Mouse (Mus musculus) common myeloid progenitor, adult 5-6 weeks (primary cell): ENCODE data around the gene Xpo1. TPM values are rescaled to one million over a fixed set of nuclear protein-coding genes. Genes with fewer than 3 reads are reported as not detected.
"Not testable (repeated sequence)": the region's sequence is repeated elsewhere in the genome, so short reads cannot be mapped to it uniquely, and the experiment has no call there.

ENCODE experiments used
- ATAC-seq: replicated peaks from 2 replicates; pipeline ENCODE4 v1.8.0; 2016; ENCODE audit warnings: low read depth, mild to moderate bottlenecking, moderate TSS enrichment, inconsistent platforms; ENCODE audit not compliant: poor library complexity, severe bottlenecking
- total RNA-seq: library from RNA; stranded (forward); fragments of 200-1000, 187-1606 nt; gene quantifications from 2 replicates; pipeline ENCODE4 v1.2.3, GENCODE M21; 2017

The Xpo1 gene
- total RNA-seq, 1 experiment from 2014 or later = 261 TPM

DNA sequence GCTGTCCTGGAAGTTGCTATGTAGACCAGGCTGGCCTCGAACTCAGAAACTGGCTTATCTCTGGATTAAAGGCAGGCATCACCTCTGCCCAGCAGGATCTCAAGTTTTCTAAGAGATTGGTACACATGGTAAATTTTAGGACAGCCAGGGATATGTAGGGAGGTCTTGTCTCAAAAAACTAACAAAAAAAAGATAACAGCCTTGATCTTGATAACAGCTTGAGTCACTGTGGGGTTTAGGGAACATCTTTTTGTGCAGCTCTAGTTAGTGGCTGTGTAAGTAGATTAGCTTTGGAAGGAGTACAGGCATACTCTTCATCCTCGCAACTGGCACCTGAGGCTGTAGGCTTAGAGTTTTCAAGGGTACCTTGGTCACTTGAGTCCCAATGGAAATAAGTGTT, 41.5 kb downstream of the Xpo1 start:
- ATAC-seq = no peak

DNA sequence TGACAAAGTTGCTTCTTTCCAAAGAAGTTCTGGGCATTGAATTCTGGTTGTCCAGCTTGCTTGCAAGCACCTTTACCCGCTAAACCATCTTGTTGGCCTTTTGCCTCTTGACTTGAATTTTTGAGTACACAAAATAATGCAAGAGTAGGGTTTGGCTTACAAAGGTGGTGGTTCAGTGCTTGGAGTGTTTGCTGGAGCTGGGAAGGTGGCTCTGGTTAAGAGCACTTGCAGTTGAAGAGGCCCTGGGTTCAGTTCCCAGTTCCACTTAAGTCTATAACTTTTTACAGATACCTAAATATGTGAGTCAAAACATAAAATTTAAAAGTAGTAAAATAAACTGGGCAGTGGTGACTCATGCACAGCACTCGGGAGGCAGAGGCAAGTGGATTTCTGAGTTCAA, 42.5 kb downstream of the Xpo1 start:
- ATAC-seq = no peak

GRCm38 (mm10) chr11:23299910-23300309, 44.1 kb downstream of the Xpo1 start:
- no peak for ATAC-seq

- ATAC-seq = no peak
These were observed 47.3 kb downstream of the Xpo1 start for GRCm38 (mm10) chr11:23303126-23303525.

DNA sequence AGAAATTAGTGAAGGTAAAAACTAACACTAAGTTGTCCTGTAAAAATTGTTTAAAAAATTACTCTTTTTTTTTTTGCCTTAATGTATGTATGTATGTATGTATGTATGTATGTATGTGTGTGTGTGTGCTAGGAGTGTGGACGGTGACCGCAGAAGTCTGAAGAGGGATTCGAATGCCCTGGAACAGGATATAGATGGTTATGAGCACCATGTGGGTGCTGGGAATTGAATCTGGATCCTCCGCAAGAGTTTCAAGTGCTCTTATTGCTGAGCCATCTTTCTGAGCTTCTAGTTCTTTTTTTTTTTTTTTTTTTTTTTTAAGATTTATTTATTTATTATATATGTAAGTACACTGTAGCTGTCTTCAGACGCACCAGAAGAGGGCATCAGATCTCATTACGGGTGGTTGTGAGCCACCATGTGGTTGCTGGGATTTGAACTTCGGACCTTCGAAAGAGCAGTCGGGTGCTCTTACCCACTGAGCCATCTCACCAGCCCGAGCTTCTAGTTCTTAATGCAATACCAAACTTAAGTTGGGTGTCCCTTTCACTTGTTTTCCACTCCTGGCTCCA, 49.3 kb downstream of the Xpo1 start:
- not testable (repeated sequence) for ATAC-seq

DNA sequence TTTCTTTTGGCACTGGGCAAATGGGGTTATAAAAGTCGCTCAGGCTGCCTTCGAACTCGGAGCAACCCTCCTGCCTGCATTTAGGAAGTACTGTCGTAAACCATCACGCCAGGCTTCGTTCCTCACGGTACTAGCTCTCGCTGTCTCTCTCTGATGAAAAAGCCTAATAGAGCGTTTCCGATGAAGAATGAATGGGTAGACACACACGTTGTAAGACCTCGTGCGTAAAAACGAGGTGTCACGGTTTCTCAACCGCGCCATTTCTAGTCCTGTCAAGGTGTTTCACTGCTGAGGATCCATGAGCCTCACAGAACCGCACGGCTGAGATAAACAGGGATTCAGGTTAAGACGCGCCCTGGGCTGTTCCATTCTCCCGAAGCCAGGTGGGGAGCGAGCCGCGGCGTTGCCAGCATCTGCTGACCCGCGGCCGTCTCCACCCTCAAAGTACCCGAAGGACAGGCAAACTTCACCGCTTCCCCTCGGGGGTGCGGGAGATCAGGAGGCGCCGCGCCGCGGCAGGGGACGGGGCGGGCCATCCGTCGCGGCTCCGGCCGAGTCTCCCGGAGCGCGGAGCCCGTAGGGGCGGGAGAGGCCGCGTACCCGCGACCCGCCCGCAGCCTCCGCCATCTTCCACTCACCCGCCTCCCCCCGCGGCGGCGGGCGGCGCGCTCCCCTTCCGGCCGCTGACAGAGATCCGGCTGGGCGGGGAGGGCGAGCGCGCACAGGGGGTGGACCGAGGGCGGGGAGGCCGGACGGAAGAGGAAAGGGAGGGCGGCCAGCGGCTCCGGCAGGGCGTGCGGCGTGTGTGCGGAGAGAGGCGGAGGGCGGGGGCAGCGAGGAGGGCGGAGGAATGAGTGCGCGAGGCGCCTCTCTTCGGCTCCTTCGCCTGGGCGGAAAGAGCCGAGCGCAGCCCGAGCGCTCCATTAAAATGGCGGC, 50.1 kb downstream of the Xpo1 start:
- peak; percentile 95 for ATAC-seq

- ATAC-seq = no peak
These were observed 51.1 kb downstream of the Xpo1 start, which contains the start of gene Usp34 for GRCm38 (mm10) chr11:23306764-23307565. TSS of gene Usp34 (plus strand) at chr11:23306895.

- ATAC-seq = no peak
These were observed 51.7 kb downstream of the Xpo1 start for GRCm38 (mm10) chr11:23307566-23307920.

- ATAC-seq = peak; percentile 66
These were observed 57.7 kb downstream of the Xpo1 start for GRCm38 (mm10) chr11:23313496-23313895.

GRCm38 (mm10) chr11:23329413-23329812, 73.6 kb downstream of the Xpo1 start:
- no peak for ATAC-seq

- no peak for ATAC-seq
These were observed 76.3 kb downstream of the Xpo1 start for GRCm38 (mm10) chr11:23332136-23332535.

DNA sequence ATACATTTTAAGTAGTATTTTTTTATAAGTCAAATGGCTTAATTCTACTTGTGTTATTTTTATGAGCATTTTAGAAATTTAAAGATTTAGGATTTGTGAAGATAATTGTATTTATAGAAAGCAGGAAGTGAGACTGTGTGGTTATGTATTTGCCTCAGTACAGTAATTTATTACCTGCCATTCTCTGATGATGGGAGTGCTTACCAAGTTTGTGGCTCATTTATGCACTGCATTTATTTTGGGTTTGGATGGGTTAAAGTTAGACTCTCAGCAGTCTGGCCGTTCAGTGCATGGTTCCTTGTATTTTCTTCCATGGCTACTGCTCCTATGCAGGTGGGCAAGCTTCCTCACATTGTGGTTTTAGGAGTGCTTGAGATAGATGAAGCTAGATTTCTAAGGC, 79.3 kb downstream of the Xpo1 start:
- peak; percentile 76 for ATAC-seq

Other genes starting within 250 kb of the Xpo1 start
- gene Fam161a, start 248.5 kb upstream of the Xpo1 start, total RNA-seq = 1.5 and 4.6 TPM in 2 replicates
- 67.6 and 81.4 TPM in 2 replicates for gene Usp34, start 50.9 kb downstream of the Xpo1 start, total RNA-seq
- gene Ahsa2, start 242.0 kb downstream of the Xpo1 start, total RNA-seq = 43.8 and 63.2 TPM in 2 replicates